Mouse (Mus musculus): ENCODE results near the gene Zmiz1. TPM values are rescaled to one million over a fixed set of nuclear protein-coding genes. Genes with fewer than 3 reads are reported as not detected.
A peak's percentile ranks its signal among the peaks of the same experiment; 100 is the strongest.

Gene Zmiz1
- polyA plus RNA-seq, 1 experiment from 2014 or later: 37.4 TPM

DNA sequence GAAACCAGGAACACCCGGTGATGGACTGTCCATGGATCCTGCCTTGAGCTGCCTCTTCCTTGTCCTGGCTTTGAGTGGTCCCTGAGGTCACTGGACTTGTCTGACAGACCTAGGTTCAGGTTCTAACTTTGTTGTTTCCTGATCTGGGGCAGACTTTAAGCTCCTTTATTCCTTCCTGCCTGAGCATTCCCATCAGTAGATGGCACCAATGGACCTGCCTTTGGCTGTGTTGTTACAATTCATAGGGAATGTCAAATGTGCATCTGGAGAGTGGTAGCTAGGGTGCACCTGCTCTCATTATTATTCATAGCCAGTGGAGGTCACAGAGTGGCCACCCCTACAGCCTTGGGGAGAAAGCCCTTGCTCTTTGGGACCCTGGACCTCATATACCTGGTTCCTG is 99.5 kb downstream of the Zmiz1 start:
- ATAC-seq (replicated peaks; ENCODE audit: low FRiP score, low TSS enrichment, low read depth) (no peak), DNase-seq (ENCODE audit: low spot score) (no peak)
- Histone ChIP-seq H3K4me2 (ENCODE audit: low read length) (no peak overlapping the region), H3K27me3 (replicated peaks; ENCODE audit: control insufficient read depth, insufficient read depth, low read length) (no peaks in the 10 kb centered on the region), H3K4me3 (ENCODE audit: low read depth, low read length) (no peak overlapping the region), H3K27ac (ENCODE audit: low read depth) (no peak overlapping the region), H3K36me3 (ENCODE audit: control insufficient read depth, insufficient read depth, low read length) (0 out of 2 replicates have a peak, but pooled peaks cover 4% of the 10 kb centered on the region), H3K4me1 (replicated peaks; ENCODE audit: control insufficient read depth, insufficient read depth, low read length) (peaks cover 68% of the 10 kb centered on the region), H3K9me3 (ENCODE audit: control insufficient read depth, low read length) (no peaks in the 10 kb centered on the region), H3K9ac (ENCODE audit: low read length) (no peak overlapping the region)
- 88% methylated on average over 1 of the region's 1 CpGs for WGBS

DNA sequence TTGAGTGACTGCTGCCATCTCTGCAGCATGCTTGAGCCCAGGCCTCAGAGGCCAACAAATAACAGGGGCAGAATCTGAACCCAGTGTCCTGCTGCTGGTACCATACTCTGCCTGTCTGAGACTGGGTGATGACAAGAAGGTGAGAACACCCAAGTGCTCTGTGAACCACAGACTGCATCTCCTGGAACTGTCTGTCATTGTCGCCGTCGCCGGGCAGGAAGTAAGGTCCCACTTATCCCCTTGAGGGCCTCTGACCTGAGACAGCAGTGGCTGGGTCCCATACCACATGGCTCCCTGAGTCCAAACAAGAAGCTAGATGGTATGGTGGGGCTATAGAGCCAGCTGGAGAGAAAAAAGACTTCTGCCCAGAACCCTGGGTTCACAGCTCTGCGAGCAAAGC is 100.9 kb downstream of the Zmiz1 start:
- Histone ChIP-seq H3K27ac (ENCODE audit: low read depth) (no peak overlapping the region), H3K9ac (ENCODE audit: low read length) (no peak overlapping the region), H3K4me3 (ENCODE audit: low read depth, low read length) (no peak overlapping the region), H3K36me3 (ENCODE audit: control insufficient read depth, insufficient read depth, low read length) (no peaks in the 10 kb centered on the region), H3K27me3 (replicated peaks; ENCODE audit: control insufficient read depth, insufficient read depth, low read length) (no peaks in the 10 kb centered on the region), H3K4me2 (ENCODE audit: low read length) (no peak overlapping the region), H3K9me3 (ENCODE audit: control insufficient read depth, low read length) (no peaks in the 10 kb centered on the region), H3K4me1 (replicated peaks; ENCODE audit: control insufficient read depth, insufficient read depth, low read length) (peaks cover 64% of the 10 kb centered on the region)
- DNase-seq (ENCODE audit: low spot score) (no peak), ATAC-seq (replicated peaks; ENCODE audit: low FRiP score, low TSS enrichment, low read depth) (no peak)
- 60% methylated on average over 5 of the region's 5 CpGs for WGBS

- 88% methylated on average over 3 of the region's 3 CpGs for whole genome bisulfite sequencing
- Histone ChIP-seq H3K4me3 (ENCODE audit: low read depth, low read length) (no peak overlapping the region), H3K9ac (ENCODE audit: low read length) (no peak overlapping the region), H3K27ac (ENCODE audit: low read depth) (no peak overlapping the region), H3K36me3 (ENCODE audit: control insufficient read depth, insufficient read depth, low read length) (no peaks in the 10 kb centered on the region), H3K9me3 (ENCODE audit: control insufficient read depth, low read length) (no peaks in the 10 kb centered on the region), H3K27me3 (replicated peaks; ENCODE audit: control insufficient read depth, insufficient read depth, low read length) (no peaks in the 10 kb centered on the region), H3K4me2 (ENCODE audit: low read length) (no peak overlapping the region), H3K4me1 (replicated peaks; ENCODE audit: control insufficient read depth, insufficient read depth, low read length) (peaks cover 61% of the 10 kb centered on the region)
- ATAC-seq (replicated peaks; ENCODE audit: low FRiP score, low TSS enrichment, low read depth): no peak
- no peak for DNase-seq (ENCODE audit: low spot score)
Observed at GRCm38 (mm10) chr14:25560841-25561240, 101.9 kb downstream of the Zmiz1 start.

- H3K4me2 ChIP-seq (ENCODE audit: low read length): no peak overlapping the region
- H3K4me1 ChIP-seq (replicated peaks; ENCODE audit: control insufficient read depth, insufficient read depth, low read length): peaks cover 53% of the 10 kb centered on the region
- ATAC-seq (replicated peaks; ENCODE audit: low FRiP score, low TSS enrichment, low read depth): no peak
- no peaks in the 10 kb centered on the region for H3K27me3 ChIP-seq (replicated peaks; ENCODE audit: control insufficient read depth, insufficient read depth, low read length)
- H3K27ac ChIP-seq (ENCODE audit: low read depth): peak overlapping the region; percentile 3; the same call in 1 of the 2 replicates
- no peak overlapping the region for H3K4me3 ChIP-seq (ENCODE audit: low read depth, low read length)
- WGBS: 12% methylated on average over 1 of the region's 1 CpGs
- peaks cover under 1% of the 10 kb centered on the region; the same call in 1 of the 2 replicates for H3K36me3 ChIP-seq (ENCODE audit: control insufficient read depth, insufficient read depth, low read length)
- DNase-seq (ENCODE audit: low spot score): no peak
- H3K9me3 ChIP-seq (ENCODE audit: control insufficient read depth, low read length): no peaks in the 10 kb centered on the region
- H3K9ac ChIP-seq (ENCODE audit: low read length): no peak overlapping the region
Observed at GRCm38 (mm10) chr14:25561716-25562115, 102.7 kb downstream of the Zmiz1 start.

GRCm38 (mm10) chr14:25562447-25562846 is 103.5 kb downstream of the Zmiz1 start:
- WGBS: 89% methylated on average over 4 of the region's 4 CpGs
- no peak for ATAC-seq (replicated peaks; ENCODE audit: low FRiP score, low TSS enrichment, low read depth)
- no peaks in the 10 kb centered on the region for H3K9me3 ChIP-seq (ENCODE audit: control insufficient read depth, low read length)
- peaks cover 6% of the 10 kb centered on the region; the same call in 1 of the 2 replicates for H3K36me3 ChIP-seq (ENCODE audit: control insufficient read depth, insufficient read depth, low read length)
- H3K4me1 ChIP-seq (replicated peaks; ENCODE audit: control insufficient read depth, insufficient read depth, low read length): peaks cover 47% of the 10 kb centered on the region
- H3K4me3 ChIP-seq (ENCODE audit: low read depth, low read length): no peak overlapping the region
- H3K27me3 ChIP-seq (replicated peaks; ENCODE audit: control insufficient read depth, insufficient read depth, low read length): no peaks in the 10 kb centered on the region
- 0 out of 2 replicates have a peak overlapping the region, but pooled peaks have one; percentile 3 for H3K27ac ChIP-seq (ENCODE audit: low read depth)
- H3K9ac ChIP-seq (ENCODE audit: low read length): no peak overlapping the region
- DNase-seq (ENCODE audit: low spot score): no peak
- no peak overlapping the region for H3K4me2 ChIP-seq (ENCODE audit: low read length)

DNA sequence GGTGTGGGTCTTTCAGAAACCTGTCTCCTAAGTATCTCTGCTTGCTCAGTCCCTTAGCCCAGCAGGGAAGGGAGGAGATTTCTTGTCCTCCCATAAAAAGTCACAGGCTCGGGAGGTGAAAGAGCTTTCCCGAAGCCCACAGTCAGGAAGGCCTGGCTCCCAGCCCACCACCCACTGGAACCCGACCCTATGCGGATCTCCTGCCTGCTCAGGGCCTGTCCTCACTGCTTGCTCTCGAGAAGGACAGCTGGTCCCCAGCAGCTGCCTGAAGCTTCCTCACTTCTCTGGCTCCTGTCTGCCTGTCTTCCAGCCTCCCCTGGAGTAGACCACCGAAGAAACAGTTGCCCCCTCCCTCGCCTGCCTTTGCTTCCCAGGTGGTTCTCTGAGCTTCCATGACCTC is 103.9 kb downstream of the Zmiz1 start:
- ATAC-seq (replicated peaks; ENCODE audit: low FRiP score, low TSS enrichment, low read depth) (no peak), DNase-seq (ENCODE audit: low spot score) (no peak)
- Histone ChIP-seq H3K9me3 (ENCODE audit: control insufficient read depth, low read length) (no peaks in the 10 kb centered on the region), H3K36me3 (ENCODE audit: control insufficient read depth, insufficient read depth, low read length) (peaks cover 6% of the 10 kb centered on the region; the same call in 1 of the 2 replicates), H3K4me3 (ENCODE audit: low read depth, low read length) (no peak overlapping the region), H3K4me1 (replicated peaks; ENCODE audit: control insufficient read depth, insufficient read depth, low read length) (peaks cover 44% of the 10 kb centered on the region), H3K27me3 (replicated peaks; ENCODE audit: control insufficient read depth, insufficient read depth, low read length) (no peaks in the 10 kb centered on the region), H3K4me2 (ENCODE audit: low read length) (no peak overlapping the region), H3K27ac (ENCODE audit: low read depth) (no peak overlapping the region), H3K9ac (ENCODE audit: low read length) (no peak overlapping the region)
- WGBS: 47% methylated on average over 7 of the region's 7 CpGs

GRCm38 (mm10) chr14:25564577-25564976 is 105.6 kb downstream of the Zmiz1 start:
- Histone ChIP-seq H3K4me1 (replicated peaks; ENCODE audit: control insufficient read depth, insufficient read depth, low read length) (peaks cover 43% of the 10 kb centered on the region), H3K36me3 (ENCODE audit: control insufficient read depth, insufficient read depth, low read length) (peaks cover 6% of the 10 kb centered on the region; the same call in 1 of the 2 replicates), H3K4me3 (ENCODE audit: low read depth, low read length) (no peak overlapping the region), H3K9me3 (ENCODE audit: control insufficient read depth, low read length) (no peaks in the 10 kb centered on the region), H3K27ac (ENCODE audit: low read depth) (peak overlapping the region; percentile 43), H3K4me2 (ENCODE audit: low read length) (no peak overlapping the region), H3K27me3 (replicated peaks; ENCODE audit: control insufficient read depth, insufficient read depth, low read length) (no peaks in the 10 kb centered on the region), H3K9ac (ENCODE audit: low read length) (no peak overlapping the region)
- DNase-seq (ENCODE audit: low spot score): no peak
- ATAC-seq (replicated peaks; ENCODE audit: low FRiP score, low TSS enrichment, low read depth): no peak
- WGBS: 59% methylated on average over 8 of the region's 8 CpGs

DNA sequence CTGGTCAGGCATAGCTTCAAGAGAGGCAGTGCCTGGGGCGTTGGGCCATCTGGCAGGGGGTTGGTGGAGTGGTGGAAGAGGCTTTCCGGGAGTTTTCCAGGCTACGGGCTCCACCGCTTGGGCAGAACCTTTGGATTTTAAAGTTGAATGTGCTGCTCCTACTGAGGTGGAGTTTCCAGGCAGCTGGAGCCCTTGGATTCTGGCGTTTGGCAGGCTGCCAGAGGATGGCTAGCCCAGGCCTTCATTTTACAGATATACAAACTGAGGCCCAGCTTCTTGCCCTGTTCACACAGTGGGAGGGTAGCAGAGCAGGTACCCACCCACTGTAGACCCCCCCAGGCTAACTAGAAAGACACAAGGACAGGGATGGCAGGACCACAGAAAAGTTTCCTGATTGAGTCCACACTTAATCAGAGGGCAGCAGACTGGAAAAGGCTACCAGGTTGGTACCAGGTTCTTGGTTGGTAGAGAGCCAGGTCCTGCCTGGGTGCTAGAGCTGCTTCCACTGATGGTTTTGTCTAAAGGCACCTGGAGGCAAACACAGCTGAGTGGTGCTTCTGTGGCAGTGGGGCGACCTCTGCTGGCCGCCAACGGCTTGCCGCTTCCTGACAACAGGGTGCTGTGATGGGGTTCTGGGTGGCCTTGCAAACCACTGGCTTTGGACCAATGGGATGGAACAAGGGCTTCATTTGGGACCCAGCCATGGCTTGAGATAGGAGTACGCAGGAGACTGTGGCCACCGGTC is 106.5 kb downstream of the Zmiz1 start:
- Histone ChIP-seq H3K4me3 (ENCODE audit: low read depth, low read length) (no peak overlapping the region), H3K4me2 (ENCODE audit: low read length) (no peak overlapping the region), H3K9ac (ENCODE audit: low read length) (no peak overlapping the region), H3K4me1 (replicated peaks; ENCODE audit: control insufficient read depth, insufficient read depth, low read length) (peaks cover 36% of the 10 kb centered on the region), H3K27ac (ENCODE audit: low read depth) (peak overlapping the region; percentile 43; the same call in 1 of the 2 replicates), H3K36me3 (ENCODE audit: control insufficient read depth, insufficient read depth, low read length) (peaks cover 6% of the 10 kb centered on the region; the same call in 1 of the 2 replicates), H3K27me3 (replicated peaks; ENCODE audit: control insufficient read depth, insufficient read depth, low read length) (no peaks in the 10 kb centered on the region), H3K9me3 (ENCODE audit: control insufficient read depth, low read length) (no peaks in the 10 kb centered on the region)
- peak; percentile 88 for DNase-seq (ENCODE audit: low spot score)
- 22% methylated on average over 11 of the region's 11 CpGs for WGBS
- ATAC-seq (replicated peaks; ENCODE audit: low FRiP score, low TSS enrichment, low read depth): peak; percentile 58; the same call in 1 of the 2 replicates

- Histone ChIP-seq H3K4me2 (ENCODE audit: low read length) (no peak overlapping the region), H3K36me3 (ENCODE audit: control insufficient read depth, insufficient read depth, low read length) (peaks cover 14% of the 10 kb centered on the region), H3K9me3 (ENCODE audit: control insufficient read depth, low read length) (no peaks in the 10 kb centered on the region), H3K4me1 (replicated peaks; ENCODE audit: control insufficient read depth, insufficient read depth, low read length) (peaks cover 22% of the 10 kb centered on the region), H3K27ac (ENCODE audit: low read depth) (no peak overlapping the region), H3K4me3 (ENCODE audit: low read depth, low read length) (no peak overlapping the region), H3K9ac (ENCODE audit: low read length) (no peak overlapping the region), H3K27me3 (replicated peaks; ENCODE audit: control insufficient read depth, insufficient read depth, low read length) (no peaks in the 10 kb centered on the region)
- ATAC-seq (replicated peaks; ENCODE audit: low FRiP score, low TSS enrichment, low read depth): no peak
- 60% methylated on average over 3 of the region's 3 CpGs for WGBS
- DNase-seq (ENCODE audit: low spot score): peak; percentile 82
Observed at GRCm38 (mm10) chr14:25567245-25567644, 108.3 kb downstream of the Zmiz1 start.
